Mouse (Mus musculus): ENCODE measurements around the gene Slc35a1. TPM values are rescaled to one million over a fixed set of nuclear protein-coding genes. Genes with fewer than 3 reads are reported as not detected.

The Slc35a1 gene
- polyA plus RNA-seq, 1 experiment from 2014 or later, result 24.3 TPM

DNA sequence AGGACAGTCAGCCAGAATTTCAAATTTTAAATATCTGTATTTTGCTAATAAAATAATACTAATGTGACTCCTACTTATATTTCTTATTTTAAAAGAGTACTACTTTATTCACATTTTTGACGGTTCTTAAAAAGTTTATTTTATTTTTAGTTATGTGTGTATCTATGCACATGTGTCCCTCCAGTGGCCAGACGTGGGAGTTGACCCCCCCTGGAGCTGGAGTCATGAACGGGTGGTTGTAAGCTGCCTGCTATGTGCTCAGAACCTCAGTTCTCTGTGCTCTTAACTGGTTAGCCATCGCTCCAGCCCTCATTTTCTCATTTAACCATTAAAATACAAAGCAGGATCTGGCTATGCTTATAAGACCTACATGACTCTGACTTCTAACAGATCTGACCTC lies 15.8 kb upstream of the Slc35a1 start:
- Histone ChIP-seq H3K4me3 (no peak overlapping the region), H3K27me3 (replicated peaks) (no peaks in the 10 kb centered on the region), H3K36me3 (no peaks in the 10 kb centered on the region), H3K9me3 (replicated peaks) (no peaks in the 10 kb centered on the region), H3K4me1 (no peaks in the 10 kb centered on the region), H3K4me2 (no peak overlapping the region), H3K9ac (no peak overlapping the region), H3K27ac (no peak overlapping the region)
- 64% methylated on average over 4 of the region's 4 CpGs for WGBS (ENCODE audit: insufficient replicate concordance)
- ATAC-seq, result no peak

DNA sequence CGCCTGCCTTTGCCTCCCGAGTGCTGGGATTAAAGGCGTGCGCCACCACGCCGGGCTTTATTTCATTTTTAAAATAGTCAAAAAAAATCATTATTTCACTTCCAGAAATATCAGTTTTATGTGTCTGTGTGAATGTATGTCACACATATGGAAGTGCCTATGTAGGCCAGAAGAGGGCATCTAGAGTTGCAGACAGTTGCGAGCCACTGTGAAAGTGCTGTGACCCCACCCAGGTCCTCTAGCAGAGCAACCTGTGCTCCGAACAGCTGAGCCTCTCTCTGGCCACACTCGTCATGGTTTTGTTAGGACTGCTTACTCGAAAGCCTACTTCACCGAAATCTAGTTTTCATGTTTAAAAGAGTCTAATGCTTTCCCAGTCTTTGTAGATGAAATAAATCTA lies 15.0 kb upstream of the Slc35a1 start:
- H3K4me3 ChIP-seq, result no peak overlapping the region
- H3K9me3 ChIP-seq (replicated peaks), result no peaks in the 10 kb centered on the region
- H3K27ac ChIP-seq, result no peak overlapping the region
- H3K4me2 ChIP-seq, result no peak overlapping the region
- no peak for ATAC-seq
- no peaks in the 10 kb centered on the region for H3K36me3 ChIP-seq
- 90% methylated on average over 11 of the region's 11 CpGs for WGBS (ENCODE audit: insufficient replicate concordance)
- H3K4me1 ChIP-seq, result no peaks in the 10 kb centered on the region
- H3K27me3 ChIP-seq (replicated peaks), result no peaks in the 10 kb centered on the region
- H3K9ac ChIP-seq, result no peak overlapping the region

DNA sequence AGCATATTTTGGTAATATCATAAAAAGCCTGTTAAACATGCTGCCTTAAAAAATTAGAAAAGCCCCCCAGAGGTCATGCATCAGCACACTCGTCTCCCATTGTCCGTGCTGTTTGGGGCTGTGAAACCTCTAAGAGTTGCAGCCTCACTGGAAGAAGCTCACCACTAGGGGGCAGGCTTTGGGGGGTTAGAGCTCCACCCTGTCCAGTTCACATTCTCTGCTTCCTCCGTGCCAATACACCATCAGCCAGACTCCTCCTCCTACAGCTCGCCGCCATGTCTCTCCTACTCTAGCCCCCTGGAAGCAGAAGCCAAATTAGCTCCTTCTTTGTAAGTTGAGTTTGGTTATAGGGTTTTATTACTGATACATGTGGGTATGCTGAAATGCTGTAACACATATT lies 14.3 kb upstream of the Slc35a1 start:
- Histone ChIP-seq H3K9me3 (replicated peaks) (no peaks in the 10 kb centered on the region), H3K4me1 (no peaks in the 10 kb centered on the region), H3K36me3 (no peaks in the 10 kb centered on the region), H3K27me3 (replicated peaks) (no peaks in the 10 kb centered on the region), H3K4me2 (no peak overlapping the region), H3K9ac (no peak overlapping the region), H3K27ac (no peak overlapping the region), H3K4me3 (no peak overlapping the region)
- 56% methylated on average over 5 of the region's 5 CpGs for WGBS (ENCODE audit: insufficient replicate concordance)
- ATAC-seq, result peak; percentile 42; the same call in 1 of the 2 replicates

DNA sequence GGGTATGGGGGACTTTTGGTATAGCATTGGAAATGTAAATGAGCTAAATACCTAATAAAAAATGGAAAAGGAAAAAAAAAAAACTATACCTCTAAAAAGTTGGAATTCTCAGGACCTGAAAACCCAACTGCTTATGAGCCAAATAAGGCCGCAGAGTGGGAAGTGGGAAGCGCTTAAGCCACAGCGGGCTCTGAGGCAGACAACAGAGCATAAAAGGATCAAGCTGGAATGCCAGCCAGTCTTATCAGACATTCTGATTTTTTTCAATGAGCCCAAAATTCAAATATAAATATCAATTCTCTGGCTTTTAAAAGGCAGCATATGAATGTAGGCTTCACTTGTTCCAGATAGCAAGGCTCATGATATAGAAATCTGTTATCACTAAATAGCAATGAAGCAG lies 783 bp upstream of the Slc35a1 start:
- Histone ChIP-seq H3K4me2 (peak overlapping the region; percentile 72), H3K4me3 (no peak overlapping the region)

DNA sequence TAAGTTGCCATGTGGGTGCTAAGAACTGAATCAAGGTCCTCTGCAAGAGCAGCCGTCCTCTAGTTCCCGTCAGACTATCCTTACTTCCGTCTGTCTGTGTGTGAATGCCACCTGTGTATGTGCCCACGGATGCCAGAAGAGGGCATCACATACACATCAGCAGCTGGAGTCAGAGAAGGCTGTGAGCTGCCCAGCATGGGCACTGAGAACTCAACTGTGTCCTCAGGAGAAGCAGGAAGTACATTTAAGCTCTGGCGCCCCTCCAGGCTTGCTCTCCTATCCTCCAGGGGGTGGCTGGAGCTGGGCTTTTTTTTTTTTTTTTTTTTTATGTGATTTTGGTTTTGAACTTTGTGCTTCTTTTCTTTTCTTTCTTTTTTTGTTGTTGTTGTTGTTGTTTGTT lies 6.7 kb downstream of the Slc35a1 start:
- no peak for ATAC-seq
- no peak overlapping the region for H3K4me3 ChIP-seq
- peaks cover 35% of the 10 kb centered on the region for H3K36me3 ChIP-seq
- H3K9ac ChIP-seq, result no peak overlapping the region
- no peak overlapping the region for H3K27ac ChIP-seq
- H3K27me3 ChIP-seq (replicated peaks), result no peaks in the 10 kb centered on the region
- H3K4me1 ChIP-seq, result peaks cover 7% of the 10 kb centered on the region
- WGBS (ENCODE audit: insufficient replicate concordance), result 73% methylated on average over 5 of the region's 5 CpGs
- H3K4me2 ChIP-seq, result no peak overlapping the region
- no peaks in the 10 kb centered on the region for H3K9me3 ChIP-seq (replicated peaks)

More for the DNA sequence above, 783 bp upstream of the Slc35a1 start:
- Histone ChIP-seq H3K9ac (no peak overlapping the region), H3K9me3 (replicated peaks) (no peaks in the 10 kb centered on the region), H3K36me3 (no peaks in the 10 kb centered on the region; the same call in 1 of the 2 replicates), H3K4me1 (peaks cover 21% of the 10 kb centered on the region), H3K27ac (0 out of 2 replicates have a peak overlapping the region, but pooled peaks have one; percentile 4), H3K27me3 (replicated peaks) (no peaks in the 10 kb centered on the region)
- no peak for ATAC-seq
- 52% methylated on average over 3 of the region's 3 CpGs for WGBS (ENCODE audit: insufficient replicate concordance)

DNA sequence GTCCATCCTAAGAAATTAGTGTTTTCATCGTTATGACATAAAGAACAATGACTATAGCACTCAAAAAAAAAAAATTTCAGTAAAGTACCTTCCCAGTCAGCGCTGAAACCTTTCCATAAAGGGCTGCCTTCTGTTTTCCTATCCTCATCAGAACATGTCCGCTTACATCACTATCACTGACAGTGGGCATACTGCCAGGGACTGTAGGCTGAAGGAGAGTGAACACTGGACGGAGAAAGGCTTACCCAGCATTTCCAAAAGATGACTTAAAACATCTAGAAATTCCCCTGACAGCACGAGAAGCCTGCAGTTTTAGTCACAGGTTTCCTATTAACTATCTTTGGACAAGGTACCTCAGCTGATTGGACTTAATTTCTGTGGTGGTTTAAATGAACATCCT lies 13.5 kb downstream of the Slc35a1 start:
- Histone ChIP-seq H3K36me3 (peaks cover 32% of the 10 kb centered on the region), H3K9ac (no peak overlapping the region), H3K27ac (no peak overlapping the region), H3K4me3 (no peak overlapping the region), H3K4me2 (no peak overlapping the region), H3K9me3 (replicated peaks) (no peaks in the 10 kb centered on the region), H3K4me1 (no peaks in the 10 kb centered on the region), H3K27me3 (replicated peaks) (no peaks in the 10 kb centered on the region)
- ATAC-seq, result no peak
- 82% methylated on average over 5 of the region's 5 CpGs for WGBS (ENCODE audit: insufficient replicate concordance)

DNA sequence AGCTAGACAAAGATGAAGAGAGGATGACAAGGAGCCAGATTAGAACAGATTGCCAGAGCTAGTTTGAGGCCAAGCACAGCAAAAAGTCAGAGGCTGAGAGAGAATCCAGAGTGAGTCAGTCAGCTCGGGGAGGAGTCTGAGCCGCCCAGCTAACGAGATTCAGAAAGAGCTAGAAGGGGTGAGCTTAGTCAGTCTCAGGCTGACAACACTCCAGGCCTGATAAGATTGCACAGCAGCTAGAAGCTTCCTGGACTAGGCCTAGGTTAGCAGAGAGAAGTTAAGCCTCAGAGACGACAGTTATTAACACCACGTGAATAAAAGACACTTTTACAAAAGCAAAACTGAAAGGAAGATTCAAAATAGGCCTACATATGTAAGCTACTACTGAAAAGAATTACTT lies 19.3 kb downstream of the Slc35a1 start:
- Histone ChIP-seq H3K36me3 (peaks cover 59% of the 10 kb centered on the region), H3K4me3 (no peak overlapping the region), H3K4me2 (no peak overlapping the region), H3K4me1 (no peaks in the 10 kb centered on the region), H3K9me3 (replicated peaks) (no peaks in the 10 kb centered on the region), H3K27ac (no peak overlapping the region), H3K27me3 (replicated peaks) (no peaks in the 10 kb centered on the region), H3K9ac (no peak overlapping the region)
- ATAC-seq, result no peak
- WGBS (ENCODE audit: insufficient replicate concordance), result 46% methylated on average over 5 of the region's 5 CpGs

DNA sequence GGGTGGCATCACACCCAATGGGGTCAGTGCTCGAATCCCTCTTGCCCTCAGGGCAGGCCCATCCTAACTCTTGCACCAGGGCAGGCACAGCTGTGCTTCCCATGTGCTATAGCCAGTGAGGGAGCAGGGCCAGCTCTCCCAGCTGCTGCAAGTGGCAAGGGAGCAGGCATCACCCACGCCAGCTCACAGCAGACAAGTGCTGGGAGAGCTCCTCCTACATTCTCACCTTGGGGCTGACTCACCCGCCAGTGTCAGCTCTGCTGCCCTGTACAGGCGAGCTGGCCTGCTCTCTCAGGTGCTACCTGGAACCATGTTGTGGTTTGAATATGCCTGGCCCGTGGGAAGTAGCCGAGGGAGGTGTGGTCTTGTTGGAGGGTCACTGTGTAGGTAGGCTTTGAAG lies 25.3 kb downstream of the Slc35a1 start:
- peak; percentile 30; the same call in 1 of the 2 replicates for ATAC-seq
- H3K9ac ChIP-seq, result no peak overlapping the region
- H3K27ac ChIP-seq, result no peak overlapping the region
- no peaks in the 10 kb centered on the region for H3K4me1 ChIP-seq
- no peaks in the 10 kb centered on the region for H3K9me3 ChIP-seq (replicated peaks)
- H3K4me2 ChIP-seq, result no peak overlapping the region
- H3K4me3 ChIP-seq, result no peak overlapping the region
- no peaks in the 10 kb centered on the region for H3K27me3 ChIP-seq (replicated peaks)
- peaks cover 86% of the 10 kb centered on the region for H3K36me3 ChIP-seq
- 80% methylated on average over 6 of the region's 6 CpGs for WGBS (ENCODE audit: insufficient replicate concordance)

DNA sequence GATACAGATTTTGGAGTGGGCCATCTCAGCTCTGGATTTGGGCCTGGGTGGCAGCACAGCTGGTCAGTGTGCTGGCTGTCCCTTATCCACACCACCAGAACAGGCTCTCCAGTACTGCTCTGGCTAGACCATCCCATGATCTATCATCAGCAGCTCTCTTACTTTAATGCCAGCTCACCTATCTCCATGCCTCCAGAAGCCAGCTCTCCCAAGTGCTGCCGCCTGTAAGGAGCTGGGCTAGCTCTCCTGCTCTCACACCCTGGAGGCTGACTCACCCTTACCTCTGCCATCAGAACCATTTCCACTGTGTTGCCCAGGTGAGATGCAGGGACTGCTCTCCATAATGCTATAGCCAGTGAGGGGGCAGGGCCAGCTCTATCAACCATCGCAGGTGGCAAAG lies 25.7 kb downstream of the Slc35a1 start:
- Histone ChIP-seq H3K9ac (no peak overlapping the region), H3K27ac (no peak overlapping the region), H3K4me3 (no peak overlapping the region), H3K9me3 (replicated peaks) (no peaks in the 10 kb centered on the region), H3K4me1 (no peaks in the 10 kb centered on the region), H3K36me3 (peaks cover 86% of the 10 kb centered on the region), H3K4me2 (no peak overlapping the region), H3K27me3 (replicated peaks) (no peaks in the 10 kb centered on the region)
- no peak for ATAC-seq
- WGBS (ENCODE audit: insufficient replicate concordance), result 83% methylated on average over 2 of the region's 2 CpGs

DNA sequence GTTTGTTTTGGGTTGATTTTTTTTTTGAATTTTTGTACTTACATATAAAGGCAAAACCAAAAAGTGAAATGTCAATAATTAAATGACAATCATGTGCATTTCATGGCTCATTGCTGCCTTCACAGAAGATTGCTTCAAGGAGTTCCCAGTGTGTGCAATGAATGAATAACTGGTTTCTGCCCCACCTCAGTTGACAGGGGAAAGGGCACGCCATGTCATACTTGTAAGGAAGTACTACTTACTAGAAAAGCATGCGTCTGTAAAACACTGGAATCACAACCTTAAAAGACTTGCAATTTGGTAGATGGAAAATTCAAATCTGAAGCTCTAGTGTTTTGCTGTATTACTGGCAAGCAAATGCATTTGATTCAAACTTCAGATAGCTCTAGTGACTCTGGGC lies 28.2 kb downstream of the Slc35a1 start:
- Histone ChIP-seq H3K9me3 (replicated peaks) (no peaks in the 10 kb centered on the region), H3K4me2 (no peak overlapping the region), H3K4me3 (no peak overlapping the region), H3K9ac (no peak overlapping the region), H3K36me3 (peaks cover 85% of the 10 kb centered on the region), H3K4me1 (no peaks in the 10 kb centered on the region), H3K27me3 (replicated peaks) (no peaks in the 10 kb centered on the region), H3K27ac (no peak overlapping the region)
- 79% methylated on average over 2 of the region's 2 CpGs for WGBS (ENCODE audit: insufficient replicate concordance)
- no peak for ATAC-seq

DNA sequence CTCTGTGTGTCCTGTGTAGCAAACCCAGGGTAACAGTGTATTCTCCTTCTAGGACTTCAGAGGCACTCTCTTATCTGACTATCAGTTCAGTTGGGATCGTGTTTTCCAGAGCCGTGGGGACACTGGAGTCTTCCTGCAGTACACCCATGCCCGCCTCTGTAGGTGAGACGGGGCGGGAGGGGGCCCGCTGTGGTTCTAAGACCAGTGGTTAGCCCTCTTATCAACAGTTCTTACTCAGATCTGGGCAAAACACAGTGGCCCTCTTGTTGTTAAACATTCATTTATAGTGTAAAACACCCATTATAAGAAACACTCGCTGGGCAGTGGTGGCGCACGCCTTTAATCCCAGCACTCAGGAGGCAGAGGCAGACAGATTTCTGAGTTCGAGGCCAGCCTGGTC lies 31.1 kb downstream of the Slc35a1 start:
- Histone ChIP-seq H3K4me2 (no peak overlapping the region), H3K36me3 (peaks cover 84% of the 10 kb centered on the region), H3K4me1 (no peaks in the 10 kb centered on the region), H3K9ac (no peak overlapping the region), H3K27ac (no peak overlapping the region), H3K27me3 (replicated peaks) (no peaks in the 10 kb centered on the region), H3K4me3 (no peak overlapping the region), H3K9me3 (replicated peaks) (no peaks in the 10 kb centered on the region)
- no peak for ATAC-seq
- 82% methylated on average over 10 of the region's 10 CpGs for WGBS (ENCODE audit: insufficient replicate concordance)

DNA sequence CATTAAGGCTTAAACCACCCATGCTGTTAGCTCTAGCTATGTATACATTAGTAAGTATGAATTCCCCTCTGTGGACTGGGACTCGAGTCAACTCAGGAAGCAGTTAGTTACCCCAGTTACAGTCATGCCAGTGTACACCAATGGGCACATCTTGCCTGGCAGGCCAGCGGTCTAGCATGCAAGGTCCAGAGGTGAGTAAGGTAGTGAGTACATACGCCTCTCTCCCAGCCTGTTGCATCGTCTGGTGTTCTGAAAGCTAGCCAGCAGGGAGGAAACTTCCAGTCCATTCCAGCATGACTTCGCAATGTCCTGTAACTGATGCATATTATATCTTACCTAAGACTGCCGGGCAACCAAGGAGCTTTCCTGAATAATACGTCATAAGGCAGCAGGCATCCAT lies 34.1 kb downstream of the Slc35a1 start:
- no peak overlapping the region for H3K4me3 ChIP-seq
- H3K27ac ChIP-seq, result no peak overlapping the region
- no peak overlapping the region for H3K4me2 ChIP-seq
- ATAC-seq, result no peak
- H3K9ac ChIP-seq, result no peak overlapping the region
- 79% methylated on average over 7 of the region's 7 CpGs for WGBS (ENCODE audit: insufficient replicate concordance)
- no peaks in the 10 kb centered on the region for H3K27me3 ChIP-seq (replicated peaks)
- H3K36me3 ChIP-seq, result peaks cover 73% of the 10 kb centered on the region
- H3K9me3 ChIP-seq (replicated peaks), result no peaks in the 10 kb centered on the region
- H3K4me1 ChIP-seq, result no peaks in the 10 kb centered on the region

DNA sequence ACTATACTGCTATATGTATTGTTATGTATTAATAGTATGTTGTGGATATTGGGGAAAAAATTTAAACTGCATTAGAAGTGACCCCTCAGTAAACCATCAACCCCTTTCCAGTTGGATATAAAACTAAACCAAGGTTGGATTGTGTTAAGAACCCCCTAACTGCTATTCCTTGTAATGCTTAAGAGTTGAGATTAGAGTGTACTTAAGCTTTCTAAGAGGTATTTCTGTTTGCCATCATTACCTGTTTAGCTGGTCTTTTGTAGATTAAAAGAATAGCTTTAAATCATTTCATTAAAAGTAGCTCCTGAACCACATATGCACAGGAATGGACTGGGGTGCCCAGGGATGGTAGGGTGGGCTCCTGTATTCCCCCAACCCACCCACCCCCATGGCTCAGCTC lies 42.5 kb downstream of the Slc35a1 start:
- Histone ChIP-seq H3K36me3 (peaks cover 66% of the 10 kb centered on the region), H3K27ac (no peak overlapping the region), H3K9ac (no peak overlapping the region), H3K4me1 (no peaks in the 10 kb centered on the region), H3K27me3 (replicated peaks) (no peaks in the 10 kb centered on the region), H3K9me3 (replicated peaks) (no peaks in the 10 kb centered on the region), H3K4me3 (no peak overlapping the region), H3K4me2 (no peak overlapping the region)
- no peak for ATAC-seq

Data from liver, embryonic 12.5 days (tissue).